Mouse (Mus musculus) cerebellum, adult 8-10 months (tissue): ENCODE measurements around the gene Faf1.

Experiments used
- DNase-seq: peaks from one replicate; pipeline ENCODE4 v3.0.0; 2022

The Faf1 gene

DNA sequence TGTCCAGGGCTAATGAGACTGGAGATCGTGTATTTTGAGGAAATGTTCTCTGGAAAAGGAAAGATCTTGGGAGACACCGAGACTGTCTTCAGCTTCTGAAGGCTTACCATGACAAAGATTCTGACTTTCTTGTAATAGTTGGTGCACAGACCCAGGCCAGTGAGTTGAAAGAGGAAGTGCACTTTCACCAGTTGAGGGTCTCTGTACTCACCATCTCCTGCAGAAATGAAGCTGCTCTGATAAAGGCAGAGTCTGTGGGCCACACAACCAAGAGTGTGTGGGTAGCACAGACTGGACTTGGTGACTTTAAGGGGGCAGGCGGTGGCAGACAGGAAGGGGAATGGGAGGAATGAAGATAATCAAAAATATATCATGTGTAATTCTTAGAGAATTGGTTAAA is 260.2 kb downstream of the Faf1 start:
- DNase-seq, result no peak

DNA sequence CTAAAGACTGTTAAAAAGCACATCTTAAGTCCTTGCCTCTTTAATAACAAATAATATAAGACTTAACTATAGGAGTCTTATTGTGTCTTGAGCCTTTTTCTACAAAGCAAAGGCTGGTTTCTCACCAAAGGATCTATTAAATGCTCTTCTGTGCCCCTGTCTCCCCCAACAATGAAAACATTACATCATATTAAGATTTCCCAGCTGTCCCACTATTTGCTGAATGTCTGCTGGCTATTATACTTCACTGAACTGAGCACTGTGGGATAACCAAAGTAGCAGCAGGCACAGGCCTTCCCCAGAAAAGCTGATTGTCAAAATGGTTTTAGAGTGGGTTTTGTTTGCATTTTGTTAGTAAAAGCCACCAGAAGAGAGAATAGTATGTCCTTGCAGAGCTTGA is 262.9 kb downstream of the Faf1 start:
- no peak for DNase-seq

DNA sequence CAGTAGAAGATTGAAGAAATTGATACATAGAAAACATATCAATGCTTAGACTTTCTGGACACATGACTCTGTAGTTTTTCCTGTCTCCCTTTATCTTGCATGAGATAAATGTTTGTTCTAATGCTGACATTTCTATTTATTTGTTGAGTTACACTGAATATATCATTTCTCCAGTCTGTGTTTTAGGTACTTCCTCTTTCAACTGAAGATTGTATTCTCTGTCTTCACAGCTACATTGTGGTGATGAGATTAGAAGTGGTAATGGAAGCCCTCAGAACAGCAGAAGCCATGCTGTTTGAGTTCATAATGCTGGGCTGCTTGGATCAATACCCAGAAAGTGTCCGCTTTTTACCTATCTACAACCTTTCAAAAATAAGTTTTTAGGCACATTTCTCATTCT is 269.2 kb downstream of the Faf1 start:
- DNase-seq, result no peak

DNA sequence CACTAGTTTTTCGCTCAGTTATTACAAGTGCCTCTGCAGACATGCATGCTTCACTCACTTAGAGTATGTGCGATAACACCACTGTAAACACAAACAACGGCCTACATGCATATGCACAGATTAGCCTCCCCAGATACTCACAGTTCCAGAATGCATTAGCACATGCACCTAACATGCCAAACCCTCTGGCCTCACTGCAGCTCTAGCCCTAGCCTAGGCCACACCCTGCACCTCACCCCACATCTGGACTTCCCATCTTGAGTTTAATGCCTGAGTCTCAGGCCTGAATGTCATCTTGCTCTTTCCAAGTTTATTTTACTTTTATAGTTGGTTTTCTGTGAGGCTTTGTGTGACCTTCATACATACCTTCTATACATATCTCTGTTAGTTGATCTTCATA is 272.9 kb downstream of the Faf1 start:
- DNase-seq, result no peak

DNA sequence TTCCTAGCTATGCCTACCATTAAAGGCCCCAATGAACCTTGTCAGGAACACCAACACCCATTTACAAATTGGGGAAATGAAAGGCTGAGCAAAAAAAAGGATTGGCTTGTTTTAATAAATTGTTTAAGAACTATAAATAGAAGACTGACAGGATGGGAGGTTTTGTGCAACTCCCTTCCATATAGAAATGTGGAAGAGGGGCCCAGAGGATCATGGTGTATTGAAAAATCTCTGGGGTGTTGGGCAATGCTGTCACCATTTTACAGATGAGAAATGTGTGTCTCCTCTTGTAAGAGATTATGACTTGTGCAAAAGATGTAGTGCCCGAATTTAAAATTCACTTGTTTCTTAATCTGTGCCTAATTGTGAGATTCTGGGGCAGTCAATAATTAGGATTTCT is 277.1 kb downstream of the Faf1 start:
- no peak for DNase-seq

DNA sequence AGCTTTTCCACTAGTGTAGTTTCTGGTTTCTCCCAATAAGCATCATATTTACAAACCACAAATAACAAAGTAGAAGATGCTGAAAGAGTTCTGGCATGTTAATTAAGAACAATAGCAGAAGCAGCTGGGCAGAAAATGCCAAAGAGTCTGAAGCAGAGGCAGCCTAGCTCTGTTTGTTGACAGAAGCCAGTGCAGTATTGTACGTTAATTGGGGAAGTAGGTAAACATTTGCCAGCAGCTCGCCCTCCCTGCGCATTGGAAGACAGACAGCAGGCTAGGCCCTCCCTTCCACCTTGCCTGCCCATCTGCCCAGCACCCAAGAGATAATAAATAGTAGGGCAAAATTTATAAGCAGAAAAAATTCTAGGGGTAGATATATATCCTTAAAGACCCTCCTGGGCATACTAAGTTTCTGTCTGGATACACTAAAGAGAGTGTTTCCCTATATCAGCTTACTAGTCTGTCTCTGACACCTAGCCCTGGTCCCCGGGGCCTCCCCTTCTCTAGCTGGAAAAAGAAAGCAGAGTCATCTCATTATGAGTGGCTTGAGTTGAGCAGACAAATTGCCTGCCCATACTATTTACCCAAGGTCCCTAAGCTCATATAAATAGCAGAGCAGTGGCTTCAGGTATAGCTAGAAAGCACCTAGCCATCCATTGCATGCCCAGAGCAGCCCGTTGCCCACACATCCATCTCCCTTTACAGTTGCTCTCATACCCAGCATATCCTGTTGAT is 284.0 kb downstream of the Faf1 start:
- no peak for DNase-seq

DNA sequence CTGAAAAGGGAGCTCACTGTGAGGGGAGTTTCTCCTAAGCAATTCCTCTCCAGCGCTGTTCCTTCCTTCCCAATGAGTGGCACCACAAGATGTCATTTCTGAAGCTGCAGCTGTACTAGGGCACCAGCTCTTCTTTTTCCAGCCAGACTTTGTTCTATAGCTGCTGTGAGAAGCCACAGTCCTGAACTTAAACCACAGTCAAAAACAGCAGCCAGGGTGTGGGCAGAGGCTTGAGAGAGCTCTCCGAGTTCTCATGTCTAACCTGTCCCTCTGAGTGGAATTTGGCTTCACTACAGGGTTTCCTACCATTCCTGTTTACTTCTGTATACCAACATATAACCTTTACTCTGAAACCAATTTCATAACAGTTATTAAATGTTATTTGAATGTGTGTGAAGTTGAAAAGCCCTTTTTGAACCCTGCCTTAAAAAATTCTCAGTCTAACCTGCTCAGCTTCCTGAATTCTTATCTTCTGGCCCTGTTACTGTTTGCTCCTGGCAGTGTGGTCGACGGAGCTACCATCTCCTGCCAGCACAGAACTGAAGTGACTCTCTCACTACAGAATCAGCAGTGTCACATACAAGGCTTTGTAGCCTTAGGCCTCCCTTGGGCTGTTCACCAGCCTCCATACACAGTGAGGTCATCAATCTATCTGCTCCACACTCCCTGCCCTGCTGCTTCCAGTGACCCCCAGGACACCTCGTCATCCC is 287.3 kb downstream of the Faf1 start:
- no peak for DNase-seq

DNA sequence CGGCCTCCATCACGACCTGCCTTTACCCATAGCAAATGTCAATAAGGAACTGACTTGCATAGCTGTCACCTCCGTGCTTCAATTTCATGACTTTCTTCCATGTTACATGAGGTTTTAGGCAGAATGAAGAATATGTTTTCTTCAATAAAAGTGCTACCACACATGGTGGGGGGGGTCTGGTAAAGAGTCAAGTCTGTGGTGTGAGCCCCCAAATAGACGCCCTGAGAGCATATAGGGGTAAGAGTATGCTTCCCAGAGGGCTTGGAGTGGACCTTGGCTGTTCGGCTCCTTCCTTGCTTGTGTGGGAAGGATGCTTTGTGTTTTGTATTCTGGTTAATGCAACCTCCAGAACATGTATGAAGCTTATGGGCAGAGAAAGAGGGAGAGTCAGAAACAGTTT is 293.2 kb downstream of the Faf1 start:
- DNase-seq, result no peak

DNA sequence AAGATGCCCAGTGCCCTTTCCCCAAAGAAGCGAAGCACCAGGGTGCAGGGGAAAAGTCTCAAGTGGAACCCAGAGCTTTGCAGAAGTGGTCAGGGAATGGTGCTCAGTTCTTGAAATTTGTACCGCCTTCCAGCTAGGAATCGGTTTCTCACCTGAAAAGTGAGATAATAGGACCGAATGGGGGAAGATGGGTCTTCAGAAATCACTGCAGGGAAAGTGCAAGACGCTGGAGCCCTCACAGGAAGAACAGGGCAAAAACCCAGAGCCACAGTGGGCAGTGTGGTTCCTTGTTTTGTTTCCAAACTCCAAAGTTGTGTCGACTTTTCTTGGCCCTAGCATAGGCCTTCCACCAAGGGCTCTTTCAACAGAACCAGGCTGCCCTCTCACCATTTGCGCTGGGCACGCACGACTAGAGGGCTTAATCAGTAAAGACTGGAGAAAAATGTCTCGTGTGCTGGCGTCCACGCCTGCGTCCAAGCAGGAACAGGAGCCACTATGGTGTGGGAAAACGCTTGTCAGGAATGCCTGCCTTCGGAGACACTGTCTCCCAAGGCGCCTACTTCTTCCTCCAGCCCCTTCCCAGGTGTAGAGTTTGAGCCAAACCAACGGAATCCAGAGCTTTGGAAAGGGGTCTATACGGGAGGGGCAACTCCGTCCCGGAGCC is 297.7 kb downstream of the Faf1 start:
- DNase-seq, result no peak

DNA sequence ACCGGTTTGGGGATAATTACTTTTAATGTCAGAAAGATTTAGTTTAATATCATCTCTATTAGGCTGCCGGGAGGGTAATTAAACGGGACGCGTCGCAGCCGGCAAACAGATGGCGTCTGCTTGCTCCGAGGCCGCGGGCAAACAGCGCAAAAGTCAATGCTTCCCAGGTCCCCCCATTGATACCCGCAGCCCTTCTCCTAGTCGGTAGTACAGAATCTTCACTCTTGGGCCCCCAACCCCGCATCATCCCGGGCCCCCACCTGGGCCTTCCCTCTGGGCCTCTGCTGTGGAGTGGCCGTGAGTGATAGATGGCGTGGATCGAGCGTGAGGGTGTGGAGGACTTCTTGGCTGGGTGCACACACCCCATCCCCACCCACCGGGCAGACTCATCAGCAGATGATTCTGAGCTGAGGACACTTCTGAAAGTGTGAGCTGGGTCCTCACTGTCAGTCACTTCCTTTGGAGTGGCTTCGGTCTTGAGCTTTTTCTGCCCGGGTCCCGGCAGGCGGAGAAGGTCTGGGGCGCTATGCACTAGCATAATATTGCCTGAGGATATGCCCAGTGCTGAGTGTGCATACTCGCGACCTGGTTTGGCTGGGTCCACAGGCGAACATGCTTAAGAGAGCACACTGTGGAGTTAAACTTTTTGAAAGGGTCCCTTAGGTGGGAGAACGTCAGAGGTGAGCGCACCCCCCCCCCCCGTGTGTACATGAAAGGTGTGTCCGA is 298.4 kb downstream of the Faf1 start:
- DNase-seq, result no peak

DNA sequence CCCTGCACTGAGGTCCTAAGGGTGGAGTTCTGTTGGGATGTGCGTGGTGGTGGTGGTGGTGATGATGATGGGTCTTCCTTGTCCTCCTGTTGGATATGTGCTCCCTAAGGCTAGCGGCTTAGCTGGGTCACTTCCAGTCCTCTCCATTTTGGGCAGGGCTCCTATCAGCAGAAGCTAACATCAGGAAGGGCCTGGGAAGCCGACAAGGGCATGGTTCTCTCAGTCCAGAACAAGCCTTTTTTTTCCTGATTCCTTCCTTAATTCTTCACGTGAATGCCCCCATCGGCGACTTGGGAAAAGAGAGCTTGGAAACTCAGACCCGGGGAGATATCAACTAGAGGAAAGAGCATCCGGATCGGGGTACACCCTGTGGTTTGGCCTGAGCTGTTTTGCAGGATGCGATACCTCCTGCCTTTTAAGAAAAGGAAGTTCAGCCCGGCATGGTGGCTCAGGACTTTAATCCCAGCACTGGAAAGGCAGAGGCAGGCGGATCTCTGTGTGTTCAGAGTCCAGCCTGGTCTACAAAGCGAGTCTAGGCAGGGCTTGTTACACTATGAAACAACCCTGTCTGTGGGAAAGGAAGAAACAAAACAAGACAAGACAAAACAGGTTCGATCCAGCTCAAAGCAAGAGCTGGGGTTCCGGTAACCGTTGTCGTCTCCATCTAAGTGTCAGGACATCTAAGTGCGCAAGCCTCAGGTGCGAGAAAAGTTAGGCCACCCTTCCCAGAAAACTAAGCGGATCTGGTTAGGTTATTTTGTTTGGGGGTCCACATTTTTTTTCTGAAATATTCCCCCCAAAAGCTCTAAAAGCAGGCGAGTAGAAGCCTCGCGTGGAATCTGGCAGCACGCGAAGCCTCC is 299.2 kb downstream of the Faf1 start:
- no peak for DNase-seq

DNA sequence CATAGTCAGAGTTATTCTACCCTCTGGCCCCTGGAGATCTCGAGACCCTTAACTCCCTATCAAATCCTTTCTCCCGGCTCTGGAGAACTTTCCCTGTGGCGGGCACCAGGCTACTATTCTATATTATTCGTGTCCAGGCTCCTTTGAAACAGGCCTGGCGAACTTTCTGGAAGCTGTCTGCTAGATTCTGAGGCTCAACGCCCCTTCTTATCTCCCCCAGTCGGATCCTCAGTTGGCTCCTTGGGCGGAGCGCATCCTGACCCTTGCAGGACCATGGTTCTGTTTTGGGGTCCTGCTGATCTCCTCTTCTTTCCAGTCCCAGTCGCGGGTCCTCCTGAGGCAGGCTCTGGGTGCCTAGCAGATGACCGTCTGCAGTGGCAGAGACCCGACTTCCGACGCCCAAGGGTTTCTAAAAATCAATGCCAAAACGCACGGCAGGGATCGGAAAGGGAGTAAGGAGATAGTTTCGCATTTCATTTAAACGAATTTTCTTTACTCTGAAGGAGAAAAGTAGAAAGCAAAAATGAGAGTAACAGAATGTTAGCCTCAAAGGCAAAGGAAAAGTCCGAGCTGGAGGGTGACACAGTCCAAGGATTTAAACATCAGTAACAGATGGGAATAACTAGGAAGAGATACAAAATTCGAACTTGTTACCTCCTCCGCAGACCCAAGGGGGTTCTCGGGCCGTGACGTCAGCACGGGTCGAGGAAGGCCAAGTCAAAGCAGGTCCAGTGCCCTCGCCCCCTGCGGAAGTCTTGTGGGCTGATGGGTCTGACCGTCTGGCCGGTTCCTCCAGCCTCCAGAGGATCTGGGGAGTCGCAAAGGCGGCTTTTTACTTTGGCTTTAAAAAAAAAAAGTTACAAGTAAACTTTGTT is 300.1 kb downstream of the Faf1 start:
- no peak for DNase-seq

DNA sequence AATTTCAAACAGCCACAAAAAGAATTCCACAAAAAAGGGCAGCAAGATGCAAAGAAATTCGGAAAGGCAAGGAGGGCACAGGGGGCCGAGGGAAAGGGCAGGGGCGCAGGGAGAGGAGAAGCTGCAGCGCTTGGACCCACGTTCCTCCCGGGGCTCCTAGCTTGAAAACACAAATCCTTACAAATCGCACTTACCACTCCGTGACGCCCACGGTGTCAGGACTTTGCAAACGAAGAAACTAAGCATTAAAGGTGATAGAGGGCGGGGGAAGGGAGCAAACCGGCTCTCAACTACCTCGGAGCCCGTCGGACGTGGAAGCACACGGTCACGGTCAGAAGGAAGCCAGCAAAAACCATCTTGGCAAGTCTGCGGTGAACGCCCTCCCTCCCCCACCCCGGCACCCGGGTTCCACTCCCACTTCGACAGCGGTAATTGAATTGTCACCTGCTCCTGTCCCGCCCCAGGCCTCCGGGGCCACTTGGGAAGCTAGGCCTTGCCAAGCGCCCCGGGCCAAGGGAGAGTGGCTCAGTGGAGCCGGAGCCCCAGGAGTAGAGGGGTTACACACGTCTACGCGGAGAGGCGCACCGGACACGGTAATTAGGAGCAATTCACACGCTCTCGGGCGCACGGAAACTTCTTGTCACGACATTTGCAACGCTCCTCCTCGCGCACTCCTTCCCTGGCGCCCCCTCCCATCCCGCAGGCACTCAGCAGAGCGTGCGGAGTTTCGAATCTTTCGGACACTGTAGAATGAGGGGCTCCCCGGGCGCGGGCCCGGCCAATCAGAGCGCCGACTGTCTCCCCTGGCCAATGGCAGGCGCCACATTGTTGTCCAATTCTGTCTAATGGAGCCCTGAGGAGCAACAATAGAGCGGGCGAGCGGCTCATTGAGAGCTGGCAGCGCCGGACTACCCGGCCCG is 301.0 kb downstream of the Faf1 start, which contains the start of gene Dmrta2:
Gene Dmrta2, plus strand, starts transcription at position 906 of the 920 bp plus-strand sequence.
- no peak for DNase-seq

DNA sequence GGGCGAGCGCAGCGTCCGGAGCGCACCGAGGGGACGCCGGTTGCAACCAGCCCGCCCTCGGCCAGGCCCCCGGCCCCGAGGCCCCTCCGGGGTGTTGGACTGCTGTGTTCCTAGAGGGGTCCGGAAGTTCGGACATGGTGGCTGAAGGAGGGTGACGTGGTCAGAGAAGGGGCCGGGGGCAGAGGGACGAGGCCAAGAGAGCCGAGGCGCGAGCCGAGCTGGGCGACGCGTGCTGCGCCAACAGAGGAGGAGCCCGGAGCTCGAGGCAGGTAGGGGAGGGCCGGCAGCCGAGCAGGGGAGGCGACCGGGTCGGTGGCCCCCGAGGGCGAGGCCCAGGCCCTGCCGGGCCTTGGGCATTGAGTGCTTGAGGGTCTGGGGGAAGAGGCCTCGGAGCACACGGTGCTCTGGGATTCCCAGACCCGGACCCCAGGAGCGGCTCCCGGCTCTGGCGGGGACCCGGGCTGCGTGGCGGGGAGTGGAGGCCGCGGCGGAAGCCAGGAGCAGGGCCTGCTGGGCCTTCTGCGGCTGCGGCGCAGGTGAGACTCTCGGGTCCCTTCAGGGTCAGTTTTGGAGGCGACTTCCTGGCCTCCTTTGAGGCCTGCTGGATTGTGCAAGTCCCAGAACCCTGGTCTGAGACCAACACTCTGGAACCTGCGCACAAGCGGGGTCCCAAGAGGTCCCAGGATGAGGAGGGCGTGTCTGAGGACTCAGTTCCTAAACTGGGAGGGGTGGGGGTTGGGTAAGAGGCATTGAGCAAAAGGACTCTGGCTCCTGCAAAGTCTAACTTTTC is 301.9 kb downstream of the Faf1 start:
- no peak for DNase-seq

DNA sequence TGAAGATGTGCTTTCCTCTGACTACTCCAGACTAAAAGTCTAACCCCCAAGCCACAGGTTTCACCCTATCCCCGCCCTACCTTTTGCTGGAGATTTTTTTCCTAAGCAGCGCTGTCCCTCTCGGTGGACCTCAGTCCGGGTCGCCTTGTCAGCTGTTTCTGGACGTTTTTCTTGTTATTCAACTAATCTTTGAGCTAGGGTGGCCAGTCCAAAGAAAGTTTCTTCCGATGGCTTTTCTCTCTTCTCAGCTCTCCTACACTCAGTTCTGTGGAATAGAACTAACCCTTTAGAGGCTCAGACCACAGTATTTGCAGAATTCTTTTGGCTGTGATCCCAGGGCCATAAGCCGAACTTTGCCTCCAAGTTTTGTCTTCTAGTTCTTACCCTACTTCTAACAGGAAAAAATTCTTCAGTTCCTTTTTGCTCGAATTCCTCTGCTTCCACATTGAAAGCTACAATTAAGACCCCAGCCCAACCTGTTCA is 302.5 kb downstream of the Faf1 start:
- DNase-seq, result no peak

DNA sequence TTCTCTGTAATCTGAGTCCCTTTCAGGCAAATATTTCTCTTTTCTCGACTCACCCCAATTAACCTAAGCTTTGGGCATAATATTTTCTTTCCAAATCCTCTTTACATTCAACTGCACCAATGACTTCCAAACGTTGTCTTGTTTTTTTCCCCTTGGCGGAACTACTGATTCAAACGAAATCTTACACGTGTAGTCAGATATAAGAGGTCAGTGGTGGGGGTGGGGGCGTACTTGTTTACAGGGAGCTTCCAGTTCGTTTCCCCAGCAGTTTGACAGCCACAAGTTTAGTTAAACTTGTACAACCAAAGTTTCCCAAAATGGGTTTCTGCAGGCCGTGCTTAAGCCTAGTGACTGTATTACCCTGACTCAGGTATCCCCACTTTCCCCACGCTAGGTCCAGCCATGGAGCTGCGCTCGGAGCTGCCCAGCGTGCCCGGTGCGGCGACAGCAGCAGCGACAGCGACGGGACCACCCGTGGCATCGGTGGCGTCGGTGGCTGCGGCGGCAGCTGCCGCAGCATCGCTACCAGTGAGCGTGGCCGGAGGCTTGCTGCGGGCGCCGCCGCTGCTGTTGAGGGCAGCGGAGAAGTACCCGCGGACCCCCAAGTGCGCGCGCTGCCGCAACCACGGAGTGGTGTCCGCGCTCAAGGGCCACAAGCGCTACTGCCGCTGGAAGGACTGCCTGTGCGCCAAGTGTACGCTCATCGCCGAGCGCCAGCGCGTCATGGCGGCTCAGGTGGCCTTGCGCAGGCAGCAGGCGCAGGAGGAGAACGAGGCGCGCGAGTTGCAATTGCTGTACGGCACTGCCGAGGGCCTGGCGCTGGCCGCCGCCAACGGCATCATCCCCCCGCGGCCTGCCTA is 303.3 kb downstream of the Faf1 start:
- DNase-seq, result no peak

DNA sequence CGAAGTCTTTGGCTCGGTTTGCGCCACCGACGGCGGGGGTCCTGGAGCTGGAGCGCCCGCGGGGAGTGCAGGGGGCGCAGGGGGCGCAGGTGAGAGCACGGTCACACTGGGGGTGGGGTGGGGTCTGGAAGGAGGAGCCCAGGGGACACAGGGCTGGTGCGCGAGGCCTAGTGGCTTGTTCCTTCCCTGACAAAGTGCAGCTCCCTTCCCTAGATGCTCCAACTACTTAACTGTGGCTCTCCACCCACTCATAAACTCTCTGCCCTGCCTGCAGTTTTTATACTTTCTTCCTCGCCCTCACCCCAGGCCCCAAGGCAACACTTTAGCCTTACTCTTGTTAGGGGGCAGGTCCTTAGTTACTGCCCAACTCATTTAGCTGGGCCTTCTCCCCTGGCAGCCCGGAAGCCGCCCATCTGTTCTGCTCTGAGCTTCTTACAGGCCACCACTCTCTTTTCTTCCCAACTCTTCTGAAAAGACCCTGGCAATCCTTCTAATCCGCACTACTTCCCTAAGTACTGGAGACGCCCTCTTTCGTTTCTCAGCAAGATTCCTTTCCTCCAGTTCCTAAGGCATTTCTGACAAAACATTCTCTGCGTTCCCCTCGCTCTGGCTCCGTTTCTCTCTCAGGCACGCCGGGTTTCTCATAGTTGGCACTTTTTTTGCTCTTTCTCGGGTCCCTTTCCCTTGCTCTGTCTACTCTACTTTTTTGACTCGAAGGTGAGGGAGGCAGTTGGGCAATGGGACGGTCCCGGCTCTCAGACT is 304.1 kb downstream of the Faf1 start:
- no peak for DNase-seq
